Mouse (Mus musculus) liver, adult 2 months (tissue): ENCODE data around the gene Rfc2.

Source experiments
- CTCF ChIP-seq: fragments of 200-500 bp; IDR thresholded peaks from 2 replicates; pipeline ENCODE4 v1.5.1; 2011; ENCODE audit warnings: low read depth, low read length, control low read depth
- POLR2A ChIP-seq: fragments of 200-500 bp; IDR thresholded peaks from 2 replicates; pipeline ENCODE4 v1.6.1; 2011; ENCODE audit warnings: low read length, control low read depth; ENCODE audit not compliant: insufficient read depth; ENCODE audit errors: extremely low read depth

GRCm38 (mm10) chr5:134550836-134551232 lies 30.3 kb upstream of the Rfc2 start:
- TF ChIP-seq POLR2A (no peak), CTCF (0 out of 2 replicates have a peak, but pooled peaks have one; percentile 1)
